Mouse (Mus musculus) liver, embryonic 15.5 days (tissue): Measurements from ENCODE around the gene Bbs12. TPM values are rescaled to one million over a fixed set of nuclear protein-coding genes. Genes with fewer than 3 reads are reported as not detected.

ENCODE experiments used
- ATAC-seq: fragments of 200-750 bp; cut with Nextera tagmentation; 2 replicates; pipeline ENCODE4 v1.8.0; 2017; ENCODE audit warnings: moderate number of reproducible peaks, mild to moderate bottlenecking, moderate library complexity; ENCODE audit not compliant: insufficient read depth
- H3K27ac ChIP-seq: fragments of 300-500 bp; sonication (generic); replicated peaks from 2 replicates; pipeline ENCODE4 v1.5.1; 2015; ENCODE audit warnings: mild to moderate bottlenecking, inconsistent platforms
- H3K27me3 ChIP-seq: fragments of 300-500 bp; sonication (generic); 2 replicates; pipeline ENCODE4 v1.6.1; 2015; ENCODE audit warnings: mild to moderate bottlenecking, inconsistent platforms
- H3K36me3 ChIP-seq: fragments of 300-500 bp; sonication (generic); replicated peaks from 2 replicates; pipeline ENCODE4 v1.6.1; 2015; ENCODE audit warnings: moderate library complexity, mild to moderate bottlenecking, inconsistent platforms
- H3K4me1 ChIP-seq: fragments of 300-500 bp; sonication (generic); replicated peaks from 2 replicates; pipeline ENCODE4 v1.6.1; 2015; ENCODE audit warnings: inconsistent platforms
- H3K4me2 ChIP-seq: fragments of 300-500 bp; sonication (generic); 2 replicates; pipeline ENCODE4 v1.6.1; 2015; ENCODE audit warnings: moderate library complexity, mild to moderate bottlenecking, inconsistent platforms
- H3K4me3 ChIP-seq: fragments of 300-500 bp; sonication (generic); replicated peaks from 2 replicates; pipeline ENCODE4 v1.5.1; 2015; ENCODE audit warnings: mild to moderate bottlenecking, inconsistent platforms
- H3K9ac ChIP-seq: fragments of 300-500 bp; sonication (generic); 2 replicates; pipeline ENCODE4 v1.6.1; 2015; ENCODE audit warnings: moderate library complexity, mild to moderate bottlenecking, inconsistent platforms
- H3K9me3 ChIP-seq: fragments of 300-500 bp; sonication (generic); replicated peaks from 2 replicates; pipeline ENCODE4 v1.6.1; 2016; ENCODE audit warnings: inconsistent platforms
- WGBS: fragments of 180-500 bp; shearing (Covaris S2); methylation state at CpG from one replicate; pipeline ENCODE4 v1.1.7; 2015; ENCODE audit warnings: mixed read lengths; ENCODE audit not compliant: insufficient replicate concordance; 5-methylcytosine and 5-hydroxymethylcytosine counted together
- polyA plus RNA-seq: library from polyadenylated mRNA; unstranded; fragments of >200 nt; fragmentation: Nextera tagmentation; extraction: Ambion mirVana; gene quantifications from 2 replicates; pipeline ENCODE4 v1.2.1, GENCODE M21; 2015

Bbs12 gene
- 2.6 and 3.2 TPM in 2 replicates for polyA plus RNA-seq

DNA sequence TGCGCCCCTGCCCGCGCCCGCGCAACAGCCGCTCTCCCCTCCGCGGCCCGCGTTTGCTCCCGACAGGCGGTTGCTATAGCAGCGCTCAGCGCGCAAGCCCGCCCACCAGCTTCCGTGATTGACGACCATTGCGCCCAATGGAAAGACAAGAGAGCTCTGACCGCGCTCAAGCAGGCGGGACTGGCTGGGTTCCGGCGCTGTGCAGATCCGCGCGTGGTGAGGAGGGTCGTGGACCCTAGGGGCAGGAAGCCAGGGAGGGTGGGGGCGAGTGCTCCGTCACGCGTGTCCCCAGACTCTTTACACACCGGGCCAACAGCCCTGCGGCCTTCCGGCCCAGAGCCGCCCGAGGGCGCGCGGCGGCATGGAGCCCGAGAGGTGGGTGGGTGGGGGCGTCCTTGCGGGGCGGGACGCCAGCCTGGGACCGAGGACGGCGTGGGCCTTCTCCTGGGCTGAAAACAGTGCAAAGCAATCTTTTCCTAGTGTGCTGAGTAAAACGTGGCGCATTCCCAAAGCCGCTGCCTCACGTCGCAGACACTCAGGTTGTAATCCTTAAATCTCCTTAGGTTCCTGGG, at the start of gene Bbs12, which contains the start of gene Cetn4:
Gene Bbs12, plus strand, starts transcription at position 185 of the 572 bp plus-strand sequence.
Gene Cetn4, minus strand, starts transcription at position 339 of the 572 bp plus-strand sequence.
- Histone ChIP-seq H3K4me3 (peak within 1 kb of the TSS; percentile 80), H3K27me3 (no peaks in the 10 kb centered on the region), H3K36me3 (no peaks in the 10 kb centered on the region), H3K4me1 (peaks cover 19% of the 10 kb centered on the region), H3K9me3 (no peaks in the 10 kb centered on the region), H3K9ac (peak within 1 kb of the TSS; percentile 73), H3K27ac (peak within 1 kb of the TSS; percentile 43), H3K4me2 (peak within 1 kb of the TSS; percentile 90)
- WGBS, result under 1% methylated on average over 54 of the region's 54 CpGs
- ATAC-seq, result peak; percentile 100

DNA sequence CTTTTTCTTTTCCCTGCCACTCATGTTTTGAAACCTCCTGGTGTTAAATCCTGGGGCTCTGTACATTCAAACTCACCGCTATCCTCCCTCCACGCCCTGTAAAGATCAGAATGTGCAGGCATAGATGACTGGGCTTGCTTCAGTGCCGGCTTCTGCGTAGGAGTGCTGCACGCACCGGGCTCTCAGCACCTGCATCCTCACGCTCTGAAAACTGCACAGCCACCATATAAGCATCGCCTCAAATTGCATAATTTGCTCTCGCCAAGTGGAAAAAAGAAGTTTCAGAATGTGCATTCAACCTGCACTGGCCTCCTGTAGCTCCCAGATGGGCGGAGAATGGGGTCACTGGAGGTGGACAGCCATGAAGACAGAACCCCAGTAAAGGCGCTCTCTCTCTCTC, 44.0 kb upstream of the Bbs12 start:
- H3K4me2 ChIP-seq, result no peak overlapping the region
- H3K9me3 ChIP-seq, result no peaks in the 10 kb centered on the region
- ATAC-seq, result no peak
- peaks cover 5% of the 10 kb centered on the region; the same call in 1 of the 2 replicates for H3K27me3 ChIP-seq
- H3K4me3 ChIP-seq, result no peak overlapping the region
- H3K9ac ChIP-seq, result no peak overlapping the region
- no peaks in the 10 kb centered on the region for H3K4me1 ChIP-seq
- WGBS, result 68% methylated on average over 11 of the region's 11 CpGs
- H3K36me3 ChIP-seq, result no peaks in the 10 kb centered on the region
- no peak overlapping the region for H3K27ac ChIP-seq

DNA sequence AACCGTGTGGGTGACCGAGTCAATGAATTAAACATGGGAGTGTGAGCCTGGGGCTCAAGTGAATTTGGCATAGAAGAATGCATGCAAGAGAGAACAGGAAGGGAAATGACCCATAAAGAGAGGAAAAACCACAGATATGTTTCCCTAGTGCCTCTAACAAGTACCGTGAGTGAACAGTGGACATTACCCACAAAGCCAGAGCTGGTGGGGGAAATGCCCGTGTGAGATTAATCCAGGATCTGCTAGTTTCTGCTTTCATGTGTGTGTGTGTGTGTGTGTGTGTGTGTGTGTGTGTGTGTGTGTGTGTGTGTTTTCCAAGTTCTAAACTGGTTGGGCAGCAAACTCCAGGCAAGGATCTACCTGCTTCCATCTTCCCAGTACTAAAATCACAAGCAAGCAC, 42.4 kb upstream of the Bbs12 start:
- Histone ChIP-seq H3K4me1 (peaks cover 11% of the 10 kb centered on the region), H3K4me3 (no peak overlapping the region), H3K36me3 (no peaks in the 10 kb centered on the region), H3K9me3 (no peaks in the 10 kb centered on the region), H3K4me2 (no peak overlapping the region), H3K9ac (no peak overlapping the region), H3K27ac (no peak overlapping the region), H3K27me3 (peaks cover 6% of the 10 kb centered on the region; the same call in 1 of the 2 replicates)
- no peak for ATAC-seq
- WGBS, result 52% methylated on average over 4 of the region's 4 CpGs

DNA sequence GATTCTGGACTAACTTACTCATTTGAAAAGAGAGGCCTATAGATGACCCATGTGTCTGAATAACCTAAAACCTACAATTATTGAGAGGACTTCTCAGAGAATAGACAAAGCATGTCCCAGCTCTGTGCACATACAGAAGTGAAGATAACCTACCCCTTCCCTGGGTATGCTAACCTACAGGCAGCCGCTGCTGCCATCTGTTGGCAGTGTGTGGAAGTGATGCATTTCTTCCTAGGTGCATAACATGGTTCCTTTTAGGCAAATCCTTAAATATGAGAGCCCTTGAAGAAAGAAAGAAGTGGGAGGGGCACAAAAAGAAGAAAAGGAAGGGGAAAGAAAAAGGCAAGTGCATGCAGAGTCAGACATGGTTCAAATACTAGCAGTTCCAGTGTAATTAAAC, 41.1 kb upstream of the Bbs12 start:
- peaks cover 3% of the 10 kb centered on the region; the same call in 1 of the 2 replicates for H3K27me3 ChIP-seq
- ATAC-seq, result no peak
- WGBS, result 0% methylated on average over 1 of the region's 1 CpGs

DNA sequence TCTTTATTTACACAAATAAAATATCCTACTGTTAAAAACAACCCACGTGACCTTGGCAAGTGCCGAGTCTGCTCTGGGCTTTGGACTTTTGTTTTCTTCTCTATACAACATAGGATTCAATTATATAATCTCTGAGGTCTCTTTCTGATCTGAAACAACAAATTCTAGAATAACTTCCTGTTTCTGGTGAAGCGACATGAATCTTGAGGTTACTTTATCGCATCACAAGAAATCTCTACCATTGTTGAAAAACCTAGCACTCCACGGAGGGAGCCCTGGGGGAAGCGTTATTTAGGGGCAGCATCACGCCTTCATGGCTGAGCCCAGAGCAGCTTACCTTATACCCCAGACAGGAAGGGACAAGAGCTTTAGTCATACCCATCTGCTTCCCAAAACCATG, 39.3 kb upstream of the Bbs12 start:
- no peaks in the 10 kb centered on the region for H3K9me3 ChIP-seq
- no peak overlapping the region for H3K27ac ChIP-seq
- peaks cover 14% of the 10 kb centered on the region for H3K4me1 ChIP-seq
- no peak overlapping the region for H3K9ac ChIP-seq
- H3K27me3 ChIP-seq, result peaks cover 3% of the 10 kb centered on the region; the same call in 1 of the 2 replicates
- H3K4me3 ChIP-seq, result no peak overlapping the region
- 43% methylated on average over 7 of the region's 7 CpGs for WGBS
- no peak for ATAC-seq
- no peak overlapping the region for H3K4me2 ChIP-seq
- no peaks in the 10 kb centered on the region for H3K36me3 ChIP-seq

More for the DNA sequence above, 41.1 kb upstream of the Bbs12 start:
- Histone ChIP-seq H3K4me2 (no peak overlapping the region), H3K4me3 (no peak overlapping the region), H3K4me1 (peaks cover 14% of the 10 kb centered on the region), H3K9me3 (no peaks in the 10 kb centered on the region), H3K36me3 (no peaks in the 10 kb centered on the region), H3K27ac (no peak overlapping the region), H3K9ac (no peak overlapping the region)

DNA sequence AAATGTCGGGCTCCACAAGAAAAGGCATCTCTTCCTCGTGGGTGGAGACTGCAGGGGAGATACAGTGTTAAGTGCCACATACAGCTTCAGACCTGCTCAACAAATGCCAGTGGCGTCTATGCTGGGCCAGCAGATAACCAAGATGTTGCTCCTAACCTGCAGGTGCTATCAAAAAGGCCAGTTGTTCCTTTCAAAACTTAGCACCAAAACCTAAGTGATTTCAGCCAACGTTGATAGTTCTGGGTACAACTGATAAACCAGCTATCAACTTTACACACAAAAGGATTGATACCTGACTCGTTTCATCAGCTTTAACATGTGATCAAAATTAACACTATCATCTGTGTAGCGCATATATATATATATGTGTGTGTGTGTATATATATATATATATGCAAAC, 37.7 kb upstream of the Bbs12 start:
- peak overlapping the region; percentile 29; the same call in 1 of the 2 replicates for H3K4me2 ChIP-seq
- no peaks in the 10 kb centered on the region for H3K9me3 ChIP-seq
- peaks cover 14% of the 10 kb centered on the region for H3K4me1 ChIP-seq
- no peak overlapping the region; the same call in 1 of the 2 replicates for H3K27ac ChIP-seq
- 17% methylated on average over 6 of the region's 6 CpGs for WGBS
- H3K9ac ChIP-seq, result no peak overlapping the region
- H3K36me3 ChIP-seq, result no peaks in the 10 kb centered on the region
- peak; percentile 92 for ATAC-seq
- no peak overlapping the region for H3K4me3 ChIP-seq
- peaks cover 3% of the 10 kb centered on the region; the same call in 1 of the 2 replicates for H3K27me3 ChIP-seq

DNA sequence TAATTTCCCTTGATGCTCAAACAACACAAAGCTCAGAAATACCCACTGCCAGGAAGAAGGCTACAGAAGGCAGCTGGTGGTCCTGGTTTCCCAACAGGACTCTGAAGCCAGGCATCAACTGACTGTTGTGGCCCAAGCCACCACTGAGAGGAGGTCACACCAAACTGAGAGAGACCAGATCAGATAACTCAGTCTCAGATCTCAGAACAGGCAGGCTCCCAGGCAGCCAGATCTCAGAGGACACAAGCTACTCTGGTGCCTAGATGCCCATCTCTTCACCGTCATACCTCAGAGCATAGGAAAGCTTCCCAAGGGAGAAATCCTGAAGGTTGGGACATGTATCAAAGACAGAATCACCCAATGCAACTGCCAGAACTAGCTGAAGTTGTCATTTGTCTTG, 32.1 kb upstream of the Bbs12 start:
- no peak for ATAC-seq
- no peaks in the 10 kb centered on the region for H3K36me3 ChIP-seq
- H3K27ac ChIP-seq, result no peak overlapping the region
- H3K4me3 ChIP-seq, result no peak overlapping the region
- no peak overlapping the region for H3K4me2 ChIP-seq
- whole genome bisulfite sequencing, result 68% methylated on average over 1 of the region's 1 CpGs
- H3K9ac ChIP-seq, result no peak overlapping the region
- H3K27me3 ChIP-seq, result no peaks in the 10 kb centered on the region
- no peaks in the 10 kb centered on the region for H3K9me3 ChIP-seq
- peaks cover 14% of the 10 kb centered on the region for H3K4me1 ChIP-seq

DNA sequence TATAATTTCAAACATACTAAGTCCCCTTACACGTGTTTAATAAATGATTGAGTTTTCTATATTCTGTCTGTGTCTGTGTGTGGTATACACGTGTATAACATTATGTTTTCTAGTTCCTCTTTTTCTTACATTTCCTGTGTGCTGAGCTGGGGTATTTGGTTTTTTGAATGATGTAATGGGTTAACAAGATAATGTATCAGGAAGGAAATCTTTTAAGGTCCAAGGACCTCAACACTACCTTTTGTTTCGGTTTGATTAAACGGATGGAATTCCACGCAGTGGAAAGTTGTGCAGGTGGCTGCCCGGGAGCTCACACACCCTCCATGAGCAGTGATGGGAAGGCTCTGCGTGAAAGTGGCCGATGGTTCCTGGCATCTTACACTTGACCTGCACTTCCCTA, 31.5 kb upstream of the Bbs12 start:
- no peaks in the 10 kb centered on the region for H3K9me3 ChIP-seq
- no peak for ATAC-seq
- peaks cover 14% of the 10 kb centered on the region for H3K4me1 ChIP-seq
- H3K9ac ChIP-seq, result no peak overlapping the region
- no peak overlapping the region for H3K4me2 ChIP-seq
- H3K27me3 ChIP-seq, result no peaks in the 10 kb centered on the region
- no peak overlapping the region for H3K27ac ChIP-seq
- H3K4me3 ChIP-seq, result no peak overlapping the region
- no peaks in the 10 kb centered on the region for H3K36me3 ChIP-seq
- WGBS, result 23% methylated on average over 8 of the region's 8 CpGs

DNA sequence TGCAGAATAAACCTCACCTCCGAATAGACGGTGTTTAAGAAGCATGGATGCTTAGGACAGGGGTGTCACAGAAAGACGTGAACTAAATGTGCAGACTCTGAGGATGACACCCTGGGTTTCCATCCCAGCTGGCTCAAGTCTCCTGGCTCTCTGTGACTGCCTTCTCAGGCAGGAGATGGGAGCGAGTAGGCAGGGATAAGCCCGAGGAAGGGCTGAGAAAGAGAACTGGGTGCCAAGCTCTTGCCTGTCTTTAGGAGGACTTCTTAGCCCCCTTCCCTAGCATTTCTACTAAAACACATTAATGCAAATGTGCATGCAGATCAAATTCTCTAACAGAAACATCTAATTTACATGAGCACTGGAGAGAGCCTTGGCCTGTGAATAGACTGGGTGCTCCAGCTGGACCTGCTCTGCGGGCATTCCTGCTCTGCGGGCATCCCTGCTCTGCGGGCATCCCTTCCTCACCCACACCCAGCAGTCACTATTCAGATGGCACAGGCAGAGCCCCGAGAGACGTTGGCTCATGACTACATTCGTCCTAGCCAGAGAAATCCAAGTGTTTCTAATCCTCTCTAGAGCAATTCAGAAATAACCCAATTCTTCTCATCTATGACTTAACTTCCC, 29.9 kb upstream of the Bbs12 start:
- 77% methylated on average over 11 of the region's 11 CpGs for WGBS
- ATAC-seq, result no peak
- no peak overlapping the region for H3K27ac ChIP-seq
- H3K4me2 ChIP-seq, result no peak overlapping the region
- no peaks in the 10 kb centered on the region for H3K27me3 ChIP-seq
- H3K4me3 ChIP-seq, result no peak overlapping the region
- H3K36me3 ChIP-seq, result no peaks in the 10 kb centered on the region
- H3K9ac ChIP-seq, result no peak overlapping the region
- H3K9me3 ChIP-seq, result no peaks in the 10 kb centered on the region
- peaks cover 14% of the 10 kb centered on the region for H3K4me1 ChIP-seq

DNA sequence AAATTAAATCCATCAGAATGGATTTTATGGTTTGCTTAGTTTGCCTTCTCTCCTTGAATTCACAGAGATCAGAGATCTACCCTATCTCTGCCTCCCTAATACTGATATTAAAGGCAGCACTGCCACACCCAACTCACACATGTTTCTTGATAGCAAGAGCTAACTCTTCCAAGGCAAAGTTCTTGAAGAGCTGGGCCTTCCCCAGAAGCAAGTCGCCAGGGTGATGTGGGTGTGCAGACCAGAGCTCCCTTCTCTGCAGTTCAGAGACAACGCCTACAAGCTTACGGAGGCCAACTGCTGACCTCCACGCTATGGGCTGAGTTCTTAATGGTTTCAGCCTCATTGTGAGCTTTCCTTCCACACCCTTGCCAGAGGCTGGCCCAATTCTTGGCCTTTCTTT, 29.1 kb upstream of the Bbs12 start:
- H3K27ac ChIP-seq, result no peak overlapping the region

DNA sequence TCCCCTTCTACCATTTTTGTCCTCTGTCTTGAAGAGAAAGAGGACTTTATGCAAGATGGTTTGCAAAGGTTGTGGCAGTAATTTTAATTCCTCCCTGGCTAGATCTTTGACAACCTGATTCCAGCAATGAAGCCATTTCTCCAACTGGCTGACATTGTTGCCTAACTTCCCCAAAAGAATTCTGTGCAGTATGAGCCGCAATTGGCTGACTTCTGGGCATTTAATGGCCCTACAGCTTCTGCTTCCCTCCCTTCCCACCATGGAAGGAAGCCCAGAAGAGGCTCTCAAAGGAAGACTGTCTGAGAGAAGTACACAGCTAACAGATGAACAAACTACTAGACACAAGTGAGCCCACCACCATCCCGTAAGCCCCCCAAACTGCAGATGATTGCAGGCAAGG, 23.1 kb upstream of the Bbs12 start:
- Histone ChIP-seq H3K27me3 (no peaks in the 10 kb centered on the region), H3K4me3 (no peak overlapping the region), H3K9me3 (no peaks in the 10 kb centered on the region), H3K4me2 (no peak overlapping the region), H3K4me1 (no peaks in the 10 kb centered on the region), H3K27ac (no peak overlapping the region), H3K9ac (no peak overlapping the region), H3K36me3 (no peaks in the 10 kb centered on the region)
- 64% methylated on average over 2 of the region's 2 CpGs for WGBS
- no peak for ATAC-seq

More for the DNA sequence above, 29.1 kb upstream of the Bbs12 start:
- peak; percentile 60; the same call in 1 of the 2 replicates for ATAC-seq
- H3K4me3 ChIP-seq, result no peak overlapping the region
- 23% methylated on average over 4 of the region's 4 CpGs for WGBS
- H3K9me3 ChIP-seq, result no peaks in the 10 kb centered on the region
- H3K27me3 ChIP-seq, result no peaks in the 10 kb centered on the region
- H3K4me2 ChIP-seq, result no peak overlapping the region; the same call in 1 of the 2 replicates
- H3K36me3 ChIP-seq, result no peaks in the 10 kb centered on the region
- no peak overlapping the region for H3K9ac ChIP-seq
- peaks cover 14% of the 10 kb centered on the region for H3K4me1 ChIP-seq
